Mouse (Mus musculus): Measurements from ENCODE around the gene Ak9. TPM values are rescaled to one million over a fixed set of nuclear protein-coding genes. Genes with fewer than 3 reads are reported as not detected.

Gene Ak9
- polyA plus RNA-seq, 1 experiment from 2014 or later = not detected

DNA sequence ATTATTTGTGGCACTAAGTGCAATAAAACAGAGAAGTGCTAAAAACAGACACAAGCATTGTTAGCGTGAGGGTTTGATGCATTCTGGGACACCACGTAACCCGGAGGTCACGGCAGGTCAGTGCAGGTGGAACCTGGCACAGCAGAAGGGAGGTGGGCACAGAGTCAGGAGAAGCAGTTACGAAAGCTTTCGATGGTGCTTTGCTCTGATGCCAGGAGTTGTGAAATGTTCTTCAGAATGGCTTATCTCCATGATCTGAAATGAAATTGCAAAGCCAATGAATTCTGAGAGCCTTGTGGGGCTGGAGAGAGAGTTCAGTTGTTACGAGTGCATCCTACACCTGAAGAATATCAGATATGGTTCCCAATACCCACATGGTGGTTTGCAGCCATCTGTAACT is 37.6 kb downstream of the Ak9 start:
- WGBS = 80% methylated on average over 7 of the region's 7 CpGs
- Histone ChIP-seq H3K9me3 (ENCODE audit: control insufficient read depth, low read length) (no peaks in the 10 kb centered on the region), H3K36me3 (ENCODE audit: control insufficient read depth, insufficient read depth, low read length) (no peaks in the 10 kb centered on the region), H3K4me1 (replicated peaks; ENCODE audit: control insufficient read depth, insufficient read depth) (no peaks in the 10 kb centered on the region), H3K27me3 (ENCODE audit: control insufficient read depth, insufficient read depth, low read length) (no peaks in the 10 kb centered on the region), H3K4me3 (ENCODE audit: low read depth, low read length) (no peak overlapping the region), H3K27ac (replicated peaks) (no peak overlapping the region), H3K9ac (ENCODE audit: low read length) (no peak overlapping the region), H3K4me2 (replicated peaks; ENCODE audit: low read depth) (no peak overlapping the region)
- no peak for ATAC-seq (ENCODE audit: low FRiP score, low TSS enrichment)
- no peak for DNase-seq (ENCODE audit: low spot score)
- no peak for TF ChIP-seq EP300 (optimal IDR thresholded peaks at IDR 0.05)
- no peak for TF ChIP-seq CTCF (IDR thresholded peaks at IDR 0.05; ENCODE audit: low read depth)

DNA sequence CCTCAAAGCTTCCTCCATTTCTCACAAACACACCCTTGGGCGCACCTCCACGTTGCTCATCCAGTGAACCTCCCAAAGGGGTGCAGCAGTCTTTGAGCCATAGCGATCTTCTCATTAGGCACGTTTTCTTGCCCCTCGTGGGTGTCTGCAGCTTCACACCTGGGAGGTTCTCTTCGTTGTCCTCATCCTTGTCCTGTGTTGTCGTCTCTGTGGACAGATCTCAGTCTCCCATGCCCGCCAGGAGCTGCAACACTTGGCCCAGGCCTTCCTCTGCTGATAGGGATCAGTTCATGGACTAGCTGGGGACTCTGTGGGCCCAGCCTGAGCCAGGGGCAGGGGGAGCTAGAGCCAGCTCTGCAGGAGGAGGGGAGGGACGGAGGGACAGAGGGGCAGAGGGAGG is 61.3 kb downstream of the Ak9 start:
- 82% methylated on average over 9 of the region's 9 CpGs for WGBS
- no peak for ATAC-seq (ENCODE audit: low FRiP score, low TSS enrichment)
- no peak for DNase-seq (ENCODE audit: low spot score)
- Histone ChIP-seq H3K9me3 (ENCODE audit: control insufficient read depth, low read length) (no peaks in the 10 kb centered on the region), H3K4me3 (ENCODE audit: low read depth, low read length) (no peak overlapping the region), H3K27me3 (ENCODE audit: control insufficient read depth, insufficient read depth, low read length) (no peaks in the 10 kb centered on the region), H3K9ac (ENCODE audit: low read length) (no peak overlapping the region), H3K36me3 (ENCODE audit: control insufficient read depth, insufficient read depth, low read length) (no peaks in the 10 kb centered on the region), H3K4me2 (replicated peaks; ENCODE audit: low read depth) (no peak overlapping the region), H3K4me1 (replicated peaks; ENCODE audit: control insufficient read depth, insufficient read depth) (no peaks in the 10 kb centered on the region), H3K27ac (replicated peaks) (no peak overlapping the region)
- TF ChIP-seq EP300 (optimal IDR thresholded peaks at IDR 0.05) (no peak), CTCF (IDR thresholded peaks at IDR 0.05; ENCODE audit: low read depth) (no peak)

DNA sequence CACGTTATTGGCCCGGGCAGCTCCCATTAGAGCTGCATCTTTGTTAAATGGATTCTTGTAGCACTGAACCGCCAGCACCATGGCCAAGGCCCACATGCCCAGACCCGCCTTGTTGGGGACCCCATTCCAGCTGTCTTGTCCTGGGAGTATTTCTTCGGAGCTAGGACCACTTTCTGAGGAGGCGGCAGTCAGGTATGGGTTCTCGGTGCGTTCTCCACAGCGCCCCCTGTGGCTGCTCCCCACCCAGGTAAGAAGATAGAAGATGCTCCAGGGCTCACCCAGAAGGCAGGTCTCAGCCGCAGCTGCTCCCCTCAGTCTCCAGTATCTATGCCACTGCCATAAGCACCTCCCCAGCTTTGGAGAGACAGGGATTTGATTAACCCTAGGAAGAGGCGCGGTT is 76.7 kb downstream of the Ak9 start:
- no peak for ATAC-seq (ENCODE audit: low FRiP score, low TSS enrichment)
- DNase-seq (ENCODE audit: low spot score) = no peak
- TF ChIP-seq EP300 (optimal IDR thresholded peaks at IDR 0.05) (no peak), CTCF (IDR thresholded peaks at IDR 0.05; ENCODE audit: low read depth) (no peak)
- 75% methylated on average over 12 of the region's 12 CpGs for WGBS
- no peaks in the 10 kb centered on the region for H3K9me3 ChIP-seq (ENCODE audit: control insufficient read depth, low read length)
- no peaks in the 10 kb centered on the region for H3K4me1 ChIP-seq (replicated peaks; ENCODE audit: control insufficient read depth, insufficient read depth)
- no peaks in the 10 kb centered on the region for H3K36me3 ChIP-seq (ENCODE audit: control insufficient read depth, insufficient read depth, low read length)
- H3K4me3 ChIP-seq (ENCODE audit: low read depth, low read length) = no peak overlapping the region
- H3K4me2 ChIP-seq (replicated peaks; ENCODE audit: low read depth) = no peak overlapping the region
- no peaks in the 10 kb centered on the region for H3K27me3 ChIP-seq (ENCODE audit: control insufficient read depth, insufficient read depth, low read length)
- H3K27ac ChIP-seq (replicated peaks) = no peak overlapping the region
- H3K9ac ChIP-seq (ENCODE audit: low read length) = no peak overlapping the region

DNA sequence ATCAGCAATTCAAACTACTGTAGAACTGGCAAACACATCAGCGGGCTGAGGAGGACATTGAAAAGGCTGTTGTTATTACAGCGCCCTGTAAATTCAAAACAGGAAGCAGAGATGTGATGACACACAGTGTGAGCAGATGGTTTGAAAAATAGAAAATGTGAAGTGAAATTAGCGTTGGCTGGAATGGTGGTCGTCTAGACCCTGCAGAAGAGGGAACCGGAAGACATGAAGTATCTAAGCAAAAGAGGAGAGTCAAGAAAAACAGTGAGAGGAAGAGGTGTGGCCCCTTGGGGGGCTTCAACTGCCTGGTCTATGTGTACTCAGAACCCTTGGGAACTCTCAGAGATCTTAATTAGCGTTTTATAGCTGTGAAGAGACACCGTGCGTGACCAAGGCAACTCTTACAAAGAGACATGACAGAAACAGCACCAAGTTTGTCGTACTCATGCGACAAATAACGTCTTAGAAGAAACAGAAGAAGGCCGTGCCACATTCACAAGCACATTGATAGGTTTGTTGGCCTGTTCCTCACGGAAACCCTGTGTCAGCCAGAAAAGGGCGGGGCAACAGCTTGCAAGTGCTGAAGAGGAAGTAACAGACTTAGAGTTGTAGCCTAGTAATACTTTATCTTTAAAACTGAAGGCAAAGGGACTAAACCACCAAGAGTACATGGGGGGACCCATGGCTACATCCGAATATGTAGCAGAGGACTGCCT is 81.9 kb downstream of the Ak9 start:
- Histone ChIP-seq H3K9me3 (ENCODE audit: control insufficient read depth, low read length) (no peaks in the 10 kb centered on the region), H3K4me2 (replicated peaks; ENCODE audit: low read depth) (no peak overlapping the region), H3K9ac (ENCODE audit: low read length) (no peak overlapping the region), H3K4me3 (ENCODE audit: low read depth, low read length) (no peak overlapping the region), H3K36me3 (ENCODE audit: control insufficient read depth, insufficient read depth, low read length) (no peaks in the 10 kb centered on the region), H3K4me1 (replicated peaks; ENCODE audit: control insufficient read depth, insufficient read depth) (no peaks in the 10 kb centered on the region), H3K27ac (replicated peaks) (no peak overlapping the region), H3K27me3 (ENCODE audit: control insufficient read depth, insufficient read depth, low read length) (no peaks in the 10 kb centered on the region)
- TF ChIP-seq EP300 (optimal IDR thresholded peaks at IDR 0.05) (no peak), CTCF (IDR thresholded peaks at IDR 0.05; ENCODE audit: low read depth) (no peak)
- DNase-seq (ENCODE audit: low spot score) = peak; percentile 51
- WGBS = 71% methylated on average over 15 of the region's 15 CpGs
- ATAC-seq (ENCODE audit: low FRiP score, low TSS enrichment) = no peak; the same call in 1 of the 2 replicates

DNA sequence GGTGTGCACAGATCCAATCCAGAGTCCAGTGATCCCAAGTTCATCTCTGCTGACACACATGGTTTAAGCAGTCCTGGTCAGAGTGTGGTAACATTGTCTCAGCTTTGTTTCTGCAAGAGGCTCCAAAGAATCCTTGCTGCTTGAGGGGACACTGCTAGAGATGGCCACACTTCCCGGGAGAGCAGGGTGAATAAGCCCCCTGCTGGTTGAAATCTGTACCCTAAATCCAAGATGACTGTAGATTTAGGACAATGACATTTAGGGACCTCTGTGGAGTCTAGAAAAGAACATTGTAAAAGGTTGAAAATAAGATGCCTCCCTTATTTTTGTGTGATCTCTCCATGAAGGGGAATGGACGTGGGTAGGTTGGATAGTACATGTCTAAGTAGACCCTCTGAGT is 89.8 kb downstream of the Ak9 start:
- DNase-seq (ENCODE audit: low spot score) = no peak
- no peak overlapping the region for H3K4me2 ChIP-seq (replicated peaks; ENCODE audit: low read depth)
- 60% methylated on average over 2 of the region's 2 CpGs for WGBS
- H3K36me3 ChIP-seq (ENCODE audit: control insufficient read depth, insufficient read depth, low read length) = no peaks in the 10 kb centered on the region
- H3K27ac ChIP-seq (replicated peaks) = no peak overlapping the region
- no peak for TF ChIP-seq EP300 (optimal IDR thresholded peaks at IDR 0.05)
- TF ChIP-seq CTCF (IDR thresholded peaks at IDR 0.05; ENCODE audit: low read depth) = peak; percentile 53
- H3K4me3 ChIP-seq (ENCODE audit: low read depth, low read length) = no peak overlapping the region
- no peak overlapping the region for H3K9ac ChIP-seq (ENCODE audit: low read length)
- H3K9me3 ChIP-seq (ENCODE audit: control insufficient read depth, low read length) = no peaks in the 10 kb centered on the region
- no peak for ATAC-seq (ENCODE audit: low FRiP score, low TSS enrichment)
- no peaks in the 10 kb centered on the region for H3K4me1 ChIP-seq (replicated peaks; ENCODE audit: control insufficient read depth, insufficient read depth)
- no peaks in the 10 kb centered on the region for H3K27me3 ChIP-seq (ENCODE audit: control insufficient read depth, insufficient read depth, low read length)

DNA sequence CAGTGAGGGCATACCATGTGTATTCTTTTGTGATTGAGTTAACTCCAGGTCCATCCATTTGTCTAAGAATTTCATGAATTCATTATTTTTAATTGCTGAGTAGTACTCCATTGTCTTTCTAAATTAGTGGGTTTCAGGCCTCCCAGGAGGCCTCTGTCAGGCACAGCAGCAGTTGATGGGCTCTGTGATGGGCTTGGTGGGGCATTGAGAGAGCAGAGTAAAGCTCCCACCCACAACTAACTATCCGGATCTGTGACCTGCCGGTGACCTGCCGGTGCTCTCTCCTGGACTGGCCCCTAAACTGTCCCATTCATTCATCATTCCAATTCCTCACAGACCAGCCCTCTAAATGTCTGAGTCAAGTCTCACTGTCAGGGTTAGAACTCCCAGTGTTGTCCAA is 97.3 kb downstream of the Ak9 start:
- ATAC-seq (ENCODE audit: low FRiP score, low TSS enrichment) = no peak
- 87% methylated on average over 3 of the region's 3 CpGs for WGBS

More for the DNA sequence above, 97.3 kb downstream of the Ak9 start:
- no peak overlapping the region for H3K4me3 ChIP-seq (ENCODE audit: low read depth, low read length)
- DNase-seq (ENCODE audit: low spot score) = no peak
- TF ChIP-seq EP300 (optimal IDR thresholded peaks at IDR 0.05) = no peak
- no peak for TF ChIP-seq CTCF (IDR thresholded peaks at IDR 0.05; ENCODE audit: low read depth)
- no peak overlapping the region for H3K4me2 ChIP-seq (replicated peaks; ENCODE audit: low read depth)
- H3K9me3 ChIP-seq (ENCODE audit: control insufficient read depth, low read length) = no peaks in the 10 kb centered on the region
- H3K4me1 ChIP-seq (replicated peaks; ENCODE audit: control insufficient read depth, insufficient read depth) = no peaks in the 10 kb centered on the region
- no peaks in the 10 kb centered on the region for H3K27me3 ChIP-seq (ENCODE audit: control insufficient read depth, insufficient read depth, low read length)
- no peak overlapping the region for H3K9ac ChIP-seq (ENCODE audit: low read length)
- H3K27ac ChIP-seq (replicated peaks) = no peak overlapping the region
- H3K36me3 ChIP-seq (ENCODE audit: control insufficient read depth, insufficient read depth, low read length) = no peaks in the 10 kb centered on the region
